Mouse (Mus musculus) naive thymus-derived CD4-positive, alpha-beta T cell, adult 2 months (primary cell): ENCODE results near the gene Aamp.
A peak's percentile ranks its signal among the peaks of the same experiment; 100 is the strongest.

Experiments used
- DNase-seq: peaks from one replicate; pipeline ENCODE4 v3.0.0-alpha.2; 2011; ENCODE audit warnings: low read depth

Aamp gene

GRCm38 (mm10) chr1:74281886-74282285 lies 2.7 kb downstream of the Aamp start:
- DNase-seq, result no peak

GRCm38 (mm10) chr1:74281372-74281771 lies 3.2 kb downstream of the Aamp start:
- no peak for DNase-seq

- DNase-seq, result no peak
Observed at GRCm38 (mm10) chr1:74280591-74281325, 3.8 kb downstream of the Aamp start.

- DNase-seq, result no peak
Observed at GRCm38 (mm10) chr1:74278988-74279387, 5.5 kb downstream of the Aamp start.

- DNase-seq, result no peak
Observed at GRCm38 (mm10) chr1:74278538-74278937, 6.0 kb downstream of the Aamp start, which contains the start of gene Gpbar1. TSS of gene Gpbar1 (plus strand) at chr1:74278550.

GRCm38 (mm10) chr1:74277883-74278537 lies 6.5 kb downstream of the Aamp start:
- DNase-seq, result no peak

GRCm38 (mm10) chr1:74277041-74277440 lies 7.5 kb downstream of the Aamp start:
- DNase-seq, result no peak

GRCm38 (mm10) chr1:74275015-74275414 lies 9.5 kb downstream of the Aamp start:
- DNase-seq, result no peak

- no peak for DNase-seq
Observed at GRCm38 (mm10) chr1:74271659-74272058, 12.9 kb downstream of the Aamp start.

- peak; percentile 56 for DNase-seq
Observed at GRCm38 (mm10) chr1:74268750-74269149, 15.8 kb downstream of the Aamp start.

GRCm38 (mm10) chr1:74262510-74262909 lies 22.0 kb downstream of the Aamp start:
- DNase-seq, result peak; percentile 80

- DNase-seq, result no peak
Observed at GRCm38 (mm10) chr1:74256782-74257181, 27.8 kb downstream of the Aamp start.

GRCm38 (mm10) chr1:74255704-74256345 lies 28.7 kb downstream of the Aamp start:
- no peak for DNase-seq

- DNase-seq, result no peak
Observed at GRCm38 (mm10) chr1:74250096-74250495, 34.4 kb downstream of the Aamp start.

- no peak for DNase-seq
Observed at GRCm38 (mm10) chr1:74249331-74249980, 35.1 kb downstream of the Aamp start.

GRCm38 (mm10) chr1:74248799-74249198 lies 35.7 kb downstream of the Aamp start:
- DNase-seq, result peak; percentile 86

- no peak for DNase-seq
Observed at GRCm38 (mm10) chr1:74245525-74245924, 39.0 kb downstream of the Aamp start.

GRCm38 (mm10) chr1:74240832-74241231 lies 43.7 kb downstream of the Aamp start:
- no peak for DNase-seq

- no peak for DNase-seq
Observed at GRCm38 (mm10) chr1:74240311-74240710, 44.2 kb downstream of the Aamp start.

GRCm38 (mm10) chr1:74239618-74240017 lies 44.9 kb downstream of the Aamp start:
- DNase-seq, result no peak

- peak; percentile 49 for DNase-seq
Observed at GRCm38 (mm10) chr1:74239162-74239561, 45.4 kb downstream of the Aamp start.

- no peak for DNase-seq
Observed at GRCm38 (mm10) chr1:74238136-74238535, 46.4 kb downstream of the Aamp start.

- DNase-seq, result no peak
Observed at GRCm38 (mm10) chr1:74237671-74238070, 46.9 kb downstream of the Aamp start.
